Mouse (Mus musculus) MEL (cell line): ENCODE results near the gene Top2a.

Experiments used
- CTCF ChIP-seq, 3 experiments: IDR thresholded peaks in 2 of 3; conservative IDR thresholded peaks in 1 of 3; 2 replicates each; pipeline ENCODE4 v1.5.1; 2011 to 2012; ENCODE audit warnings: low read length in 3 of 3, low read depth in 2 of 3, mild to moderate bottlenecking in 2 of 3, improper control_type of control experiment in 1 of 3, inconsistent platforms in 1 of 3, mixed read lengths in 1 of 3, moderate library complexity in 1 of 3; ENCODE audit not compliant: control insufficient read depth in 1 of 3, insufficient read depth in 1 of 3, poor library complexity in 1 of 3, severe bottlenecking in 1 of 3
- ELF1 ChIP-seq: IDR thresholded peaks from 2 replicates; pipeline ENCODE4 v1.6.1; 2014; ENCODE audit warnings: low read depth, mild to moderate bottlenecking, inconsistent platforms, low read length, improper control_type of control experiment, moderate library complexity
- MXI1 ChIP-seq: IDR thresholded peaks from 2 replicates; pipeline ENCODE4 v1.6.1; 2011; ENCODE audit warnings: mild to moderate bottlenecking, low read depth, low read length, improper control_type of control experiment
- POLR2A ChIP-seq, 2 experiments: IDR thresholded peaks; 2 replicates each; pipeline ENCODE4 v1.6.1; 2011 to 2012; ENCODE audit warnings: low read length in 2 of 2, mild to moderate bottlenecking in 2 of 2, control low read depth in 1 of 2, improper control_type of control experiment in 1 of 2, low read depth in 1 of 2, moderate library complexity in 1 of 2; ENCODE audit not compliant: control insufficient read depth in 1 of 2, insufficient read depth in 1 of 2, poor library complexity in 1 of 2
- POLR2AphosphoS5 ChIP-seq: IDR thresholded peaks from 2 replicates; pipeline ENCODE4 v1.6.1; 2012; ENCODE audit warnings: low read depth, borderline replicate concordance, mild to moderate bottlenecking, inconsistent platforms, low read length, moderate library complexity, mixed read lengths

DNA sequence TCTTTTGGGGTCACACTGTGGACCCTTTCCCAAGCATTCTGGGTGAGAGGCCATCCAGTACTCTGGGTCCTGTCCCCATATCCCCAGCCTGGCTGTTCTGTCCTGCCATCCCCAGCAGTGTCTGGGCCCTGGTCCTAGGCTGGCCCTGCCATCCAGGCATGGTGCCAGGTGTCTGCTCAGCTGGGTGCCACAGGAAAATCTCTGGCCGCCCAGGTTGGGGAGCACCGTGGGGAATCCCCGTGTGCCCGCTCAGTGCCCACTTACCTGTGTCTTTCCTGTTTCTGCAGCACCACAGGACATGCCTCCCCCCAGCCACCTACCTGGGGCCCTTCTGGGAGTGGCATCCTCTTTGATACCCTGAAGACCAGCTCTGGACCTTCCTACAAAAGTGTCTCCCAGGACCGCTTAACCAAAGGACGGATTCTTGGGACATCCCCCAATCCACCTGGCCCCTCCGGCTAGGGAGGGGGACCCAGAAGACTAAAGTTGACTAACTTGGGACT is 74.0 kb downstream of the Top2a start:
- no peak for TF ChIP-seq MXI1
- TF ChIP-seq POLR2A (IDR thresholded peaks at IDR 0.05; ENCODE audit: control insufficient read depth in 1 of 2, insufficient read depth in 1 of 2, low read depth in 1 of 2, low read length in 2 of 2, poor library complexity in 1 of 2), result no peak
- TF ChIP-seq CTCF (IDR thresholded peaks at IDR 0.05 in 2 of 3, conservative IDR thresholded peaks at IDR 0.05 in 1 of 3; ENCODE audit: control insufficient read depth in 1 of 3, insufficient read depth in 1 of 3, low read depth in 2 of 3, low read length in 3 of 3, poor library complexity in 1 of 3, severe bottlenecking in 1 of 3), result no peak
- TF ChIP-seq ELF1, result no peak
- TF ChIP-seq POLR2AphosphoS5, result no peak
